Mouse (Mus musculus): ENCODE measurements around the gene Tmem269. TPM values are rescaled to one million over a fixed set of nuclear protein-coding genes. Genes with fewer than 3 reads are reported as not detected.
A peak's percentile ranks its signal among the peaks of the same experiment; 100 is the strongest.

Tmem269 gene
- total RNA-seq, 2 experiments from 2014 or later, result 0.34 TPM; not detected in 1

GRCm38 (mm10) chr4:119239181-119239682 lies 21.2 kb upstream of the Tmem269 start:
- peak in 1 of 2 experiments; percentile 29 for DNase-seq (ENCODE audit: extremely low spot score in 1 of 2, low spot score in 1 of 2)

GRCm38 (mm10) chr4:119238661-119239060 lies 20.6 kb upstream of the Tmem269 start:
- no peak for DNase-seq (ENCODE audit: extremely low spot score in 1 of 2, low spot score in 1 of 2)

- no peak for DNase-seq (ENCODE audit: extremely low spot score in 1 of 2, low spot score in 1 of 2)
Observed at GRCm38 (mm10) chr4:119234348-119234747, 16.3 kb upstream of the Tmem269 start.

GRCm38 (mm10) chr4:119233256-119233901 lies 15.4 kb upstream of the Tmem269 start:
- DNase-seq (ENCODE audit: extremely low spot score in 1 of 2, low spot score in 1 of 2), result peak; percentile 30 to 45

- DNase-seq (ENCODE audit: extremely low spot score in 1 of 2, low spot score in 1 of 2), result peak; percentile 93 to 96
Observed at GRCm38 (mm10) chr4:119232410-119233255, 14.6 kb upstream of the Tmem269 start, which contains the start of the genes AU022252 and P3h1. Gene AU022252, minus strand, starts transcription at chr4:119232712. Gene P3h1, plus strand, starts transcription at chr4:119232915.

- no peak for DNase-seq (ENCODE audit: extremely low spot score in 1 of 2, low spot score in 1 of 2)
Observed at GRCm38 (mm10) chr4:119226751-119227150, 8.7 kb upstream of the Tmem269 start.

- no peak for DNase-seq (ENCODE audit: extremely low spot score in 1 of 2, low spot score in 1 of 2)
Observed at GRCm38 (mm10) chr4:119225719-119226118, 7.7 kb upstream of the Tmem269 start.

GRCm38 (mm10) chr4:119224534-119224933 lies 6.5 kb upstream of the Tmem269 start:
- no peak for DNase-seq (ENCODE audit: extremely low spot score in 1 of 2, low spot score in 1 of 2)

GRCm38 (mm10) chr4:119223696-119224095 lies 5.7 kb upstream of the Tmem269 start:
- DNase-seq (ENCODE audit: extremely low spot score in 1 of 2, low spot score in 1 of 2), result no peak

- no peak for DNase-seq (ENCODE audit: extremely low spot score in 1 of 2, low spot score in 1 of 2)
Observed at GRCm38 (mm10) chr4:119216667-119217066, 1.4 kb downstream of the Tmem269 start.

- DNase-seq (ENCODE audit: extremely low spot score in 1 of 2, low spot score in 1 of 2), result peak in 1 of 2 experiments; percentile 61
Observed at GRCm38 (mm10) chr4:119204672-119205071, 13.3 kb downstream of the Tmem269 start.

- no peak for DNase-seq (ENCODE audit: extremely low spot score in 1 of 2, low spot score in 1 of 2)
Observed at GRCm38 (mm10) chr4:119198105-119198504, 19.9 kb downstream of the Tmem269 start.

- no peak for DNase-seq (ENCODE audit: extremely low spot score in 1 of 2, low spot score in 1 of 2)
Observed at GRCm38 (mm10) chr4:119195582-119196320, 22.3 kb downstream of the Tmem269 start.

GRCm38 (mm10) chr4:119194909-119195581 lies 23.0 kb downstream of the Tmem269 start, which contains the start of gene Svbp:
Gene Svbp, plus strand, starts transcription at chr4:119195306.
- peak; percentile 73 to 76 for DNase-seq (ENCODE audit: extremely low spot score in 1 of 2, low spot score in 1 of 2)

GRCm38 (mm10) chr4:119192757-119193156 lies 25.3 kb downstream of the Tmem269 start:
- no peak for DNase-seq (ENCODE audit: extremely low spot score in 1 of 2, low spot score in 1 of 2)

- DNase-seq (ENCODE audit: extremely low spot score in 1 of 2, low spot score in 1 of 2), result no peak
Observed at GRCm38 (mm10) chr4:119191273-119191672, 26.7 kb downstream of the Tmem269 start.

GRCm38 (mm10) chr4:119190618-119191017 lies 27.4 kb downstream of the Tmem269 start:
- DNase-seq (ENCODE audit: extremely low spot score in 1 of 2, low spot score in 1 of 2), result no peak

- no peak for DNase-seq (ENCODE audit: extremely low spot score in 1 of 2, low spot score in 1 of 2)
Observed at GRCm38 (mm10) chr4:119189864-119190263, 28.2 kb downstream of the Tmem269 start, which contains the start of gene Ermap. Gene Ermap, minus strand, starts transcription at chr4:119190011.

GRCm38 (mm10) chr4:119189392-119189791 lies 28.6 kb downstream of the Tmem269 start:
- no peak for DNase-seq (ENCODE audit: extremely low spot score in 1 of 2, low spot score in 1 of 2)
